Mouse (Mus musculus) spleen, adult 10 weeks (tissue): ENCODE measurements around the gene Hoxa3. TPM values are rescaled to one million over a fixed set of nuclear protein-coding genes. Genes with fewer than 3 reads are reported as not detected.

Experiments used
- polyA plus RNA-seq: library from polyadenylated mRNA; stranded (reverse); fragments of 350-450 nt; fragmentation: Illumina TruSeq; extraction: RNeasy Lipid Tissue Mini Kit (QIAGEN cat#74804); gene quantifications from one replicate; pipeline ENCODE4 v1.2.3, GENCODE M21; 2015; ENCODE audit warnings: low replicate concordance; ENCODE audit not compliant: insufficient read depth

Hoxa3 gene
- polyA plus RNA-seq = 1.4 TPM

DNA sequence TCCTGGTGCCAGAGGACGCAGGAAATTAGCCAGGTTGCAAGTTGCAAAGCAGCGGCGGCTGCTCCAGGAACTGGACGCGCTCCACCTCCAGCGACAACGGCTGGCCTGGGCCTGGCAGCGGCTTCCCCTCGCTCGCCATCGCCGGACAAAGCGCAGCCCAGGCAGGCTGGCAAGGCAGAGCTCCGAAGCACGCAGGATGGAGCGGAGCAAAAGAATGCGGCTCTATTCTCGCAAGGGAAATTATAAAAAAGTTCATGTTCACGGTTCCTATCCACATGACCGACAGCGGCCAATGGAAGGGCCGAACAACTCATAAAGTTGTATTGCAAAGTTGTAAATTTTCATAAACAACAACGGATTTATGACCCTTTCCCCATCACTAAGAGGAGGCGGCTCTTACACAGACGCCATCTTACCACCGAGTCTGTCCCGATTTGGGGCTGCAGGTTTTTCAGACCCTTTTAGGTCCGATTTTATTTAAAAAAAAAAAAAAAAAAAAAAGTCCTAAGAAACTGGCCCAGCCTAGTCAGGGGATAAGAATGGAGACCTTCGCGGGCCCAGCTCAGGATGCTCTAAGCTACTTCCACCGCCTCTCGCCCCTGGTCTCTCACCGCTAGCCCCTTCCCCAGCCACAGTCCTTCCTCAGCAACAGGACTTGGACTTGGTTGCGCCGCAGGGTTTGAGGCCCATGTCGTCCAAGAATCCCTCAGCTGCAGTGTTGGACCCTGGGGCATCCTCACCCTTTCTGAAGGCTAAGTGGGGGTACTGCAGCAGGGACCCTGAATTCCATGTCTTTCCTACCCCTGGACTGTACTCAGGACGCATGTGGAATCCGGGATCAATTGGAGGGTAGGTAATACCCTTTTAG, at the start of gene Hoxa3, which contains the start of gene Gm28308:
Gene Hoxa3, minus strand, starts transcription at position 218 of the 868 bp plus-strand sequence.
Gene Gm28308, minus strand, starts transcription at position 221 of the 868 bp plus-strand sequence.

DNA sequence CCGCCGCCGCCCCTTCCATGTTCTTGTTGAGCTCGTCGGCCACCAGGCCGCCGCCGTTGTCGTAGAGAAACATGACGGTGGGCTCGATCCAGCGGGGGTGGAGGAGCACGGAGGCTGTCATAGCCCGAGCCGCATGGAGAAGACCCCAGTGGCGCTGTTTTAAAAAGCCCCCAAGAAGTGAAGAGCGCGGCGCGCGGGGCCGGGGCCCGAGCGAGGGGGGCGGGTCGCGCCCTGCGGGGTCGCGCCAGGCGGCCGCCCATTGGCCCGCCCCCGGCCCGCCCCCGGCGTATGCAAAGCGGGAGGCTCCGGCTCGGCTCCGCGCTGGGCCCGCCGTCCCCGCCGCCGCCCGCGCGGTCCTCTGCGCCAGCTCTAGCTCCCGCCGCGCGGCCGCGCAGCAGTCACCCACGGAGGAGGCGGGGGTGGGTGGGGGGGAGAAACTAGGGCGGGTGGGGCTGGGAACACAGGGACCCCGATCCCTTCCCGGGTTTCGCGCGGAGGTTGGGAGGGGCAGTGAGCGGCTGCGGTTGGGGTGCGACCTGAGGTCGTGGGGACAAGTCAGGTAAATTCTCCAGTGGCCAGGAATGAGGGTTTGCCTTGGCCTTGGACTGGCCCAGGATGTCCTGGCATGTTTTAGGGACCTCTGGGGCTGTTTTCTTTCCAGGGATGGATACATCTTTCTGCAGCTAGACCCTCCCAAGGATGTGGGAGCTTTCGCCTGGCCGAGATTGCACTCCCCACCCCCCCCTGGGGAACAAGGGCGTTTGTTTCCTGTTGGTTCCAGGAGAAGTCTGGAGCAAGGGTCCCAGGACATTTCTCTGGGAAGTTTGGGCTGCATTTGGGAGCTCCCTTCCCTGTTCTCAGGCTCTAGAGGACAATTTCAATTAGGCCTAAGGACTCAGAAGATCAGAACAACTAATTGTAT, 47.8 kb upstream of the Hoxa3 start, which contains the start of gene Hoxa13:
Gene Hoxa13, minus strand, starts transcription at position 227 of the 922 bp plus-strand sequence.

DNA sequence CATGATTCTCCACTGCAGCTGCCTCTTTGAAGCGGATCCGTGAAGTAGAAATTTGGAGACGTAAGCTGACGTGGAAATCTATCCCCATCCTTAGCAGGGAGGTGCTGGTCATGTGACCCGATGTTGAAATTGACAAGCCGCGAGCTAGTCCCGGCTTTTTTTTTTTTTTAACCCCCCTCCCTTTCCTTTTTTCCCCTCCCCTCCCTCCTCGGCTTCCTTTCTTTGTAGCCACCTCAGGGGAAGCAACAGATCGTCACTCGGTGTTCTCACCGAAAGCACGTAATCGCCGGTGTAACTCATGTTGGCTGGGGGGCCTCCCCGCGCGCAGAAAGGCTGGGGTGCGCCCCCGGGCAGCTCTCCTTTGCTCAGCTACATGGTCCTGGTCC, 32.6 kb upstream of the Hoxa3 start, which contains the start of gene Hoxa11:
Gene Hoxa11, minus strand, starts transcription at position 54 of the 386 bp plus-strand sequence.

DNA sequence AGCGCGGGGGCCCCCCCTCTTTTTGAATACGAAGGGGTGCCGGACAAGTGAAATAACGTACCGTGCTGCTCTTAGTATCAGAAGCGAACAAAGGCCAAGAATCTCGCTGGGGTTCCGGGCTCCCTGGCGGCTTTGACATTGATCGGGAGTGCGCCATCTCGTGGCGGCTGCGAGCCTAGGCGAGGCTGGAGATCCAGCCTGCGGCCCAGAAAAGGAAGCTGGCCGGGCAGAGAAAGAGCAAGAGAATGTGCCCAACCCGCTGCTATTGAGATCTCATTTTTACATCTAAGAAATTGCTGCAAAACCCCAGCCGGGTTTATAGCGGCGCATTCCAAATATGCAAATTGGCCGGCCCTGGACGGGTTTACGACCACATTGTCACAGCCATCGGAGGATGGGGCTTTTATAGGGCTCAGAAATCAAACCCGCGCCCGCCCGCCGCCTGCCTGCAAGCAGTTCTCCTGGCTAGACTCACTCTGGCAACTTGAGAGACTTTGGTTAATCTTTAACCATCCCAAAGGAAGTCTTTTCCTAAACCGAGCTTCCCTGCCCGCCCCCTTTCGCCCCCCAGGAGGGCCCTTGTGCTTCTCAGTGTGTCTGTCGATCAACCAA, 27.4 kb upstream of the Hoxa3 start, which contains the start of gene Hoxa10:
Gene Hoxa10, minus strand, starts transcription at position 466 of the 612 bp plus-strand sequence.

DNA sequence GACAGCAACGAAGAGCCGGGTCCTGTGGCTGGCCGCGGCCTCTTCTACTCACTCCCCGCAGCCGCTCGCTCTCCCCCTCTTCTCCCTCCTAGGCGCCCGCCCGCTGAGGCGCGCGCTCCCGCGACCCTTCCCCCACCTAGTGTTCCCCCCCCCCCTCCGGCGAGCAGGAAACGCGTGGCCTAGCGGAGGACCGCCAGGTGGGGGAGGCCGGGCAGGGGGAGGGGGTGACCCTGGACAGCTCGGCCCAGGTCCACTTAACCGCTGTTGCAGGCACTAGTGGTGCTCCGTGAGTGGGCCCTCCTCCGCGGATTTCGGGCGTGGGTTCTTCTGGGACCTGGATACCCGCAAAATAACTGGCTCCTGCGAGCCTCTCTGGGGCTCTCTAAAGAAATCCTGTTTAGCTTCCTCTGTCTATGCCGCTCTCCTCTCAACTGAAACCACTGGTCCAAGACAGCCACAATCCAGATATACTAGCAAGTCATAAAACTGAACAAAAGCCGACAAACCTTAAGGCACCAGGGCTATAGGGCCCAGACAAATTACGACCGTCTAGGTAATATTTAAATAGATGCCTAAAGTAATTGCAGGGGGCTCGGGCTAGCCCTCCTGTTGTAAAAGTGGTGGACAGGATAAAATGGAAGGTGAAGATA, 17.5 kb upstream of the Hoxa3 start, which contains the start of gene Hoxa9:
Gene Hoxa9, minus strand, starts transcription at position 574 of the 650 bp plus-strand sequence.

DNA sequence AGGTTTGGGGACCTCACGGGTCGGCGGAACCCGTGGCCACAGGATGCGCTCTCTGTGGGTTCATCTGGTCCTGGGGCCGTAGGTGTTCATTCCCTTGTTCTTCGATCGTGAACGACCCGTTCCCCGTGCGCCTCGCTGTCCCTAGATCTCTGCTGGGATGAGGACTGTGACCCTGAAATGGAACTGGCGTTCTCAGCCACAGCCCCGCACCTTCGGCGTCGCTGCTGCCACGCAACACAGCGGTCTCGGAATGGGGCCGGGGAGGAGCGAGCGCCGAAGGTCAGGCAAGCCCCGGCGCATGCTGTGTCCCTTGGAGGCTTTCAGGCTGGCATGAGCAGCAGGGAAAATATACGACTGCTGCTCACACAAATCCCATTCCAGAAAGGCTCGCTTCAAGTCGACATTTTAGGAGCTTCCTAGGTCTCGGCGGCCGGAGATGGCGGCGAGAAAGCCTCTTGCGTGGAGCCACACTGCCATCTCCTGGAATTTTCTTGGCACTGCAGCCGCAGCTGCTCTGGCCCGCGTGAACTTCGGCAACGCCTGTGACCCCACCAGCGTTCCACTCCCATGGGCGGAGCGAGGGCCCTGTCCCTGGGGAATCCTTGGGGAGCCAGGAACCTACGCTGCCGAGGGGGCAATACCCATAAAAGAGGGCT, 8.3 kb upstream of the Hoxa3 start, which contains the start of gene Hoxa7:
Gene Hoxa7, minus strand, starts transcription at position 518 of the 656 bp plus-strand sequence.

DNA sequence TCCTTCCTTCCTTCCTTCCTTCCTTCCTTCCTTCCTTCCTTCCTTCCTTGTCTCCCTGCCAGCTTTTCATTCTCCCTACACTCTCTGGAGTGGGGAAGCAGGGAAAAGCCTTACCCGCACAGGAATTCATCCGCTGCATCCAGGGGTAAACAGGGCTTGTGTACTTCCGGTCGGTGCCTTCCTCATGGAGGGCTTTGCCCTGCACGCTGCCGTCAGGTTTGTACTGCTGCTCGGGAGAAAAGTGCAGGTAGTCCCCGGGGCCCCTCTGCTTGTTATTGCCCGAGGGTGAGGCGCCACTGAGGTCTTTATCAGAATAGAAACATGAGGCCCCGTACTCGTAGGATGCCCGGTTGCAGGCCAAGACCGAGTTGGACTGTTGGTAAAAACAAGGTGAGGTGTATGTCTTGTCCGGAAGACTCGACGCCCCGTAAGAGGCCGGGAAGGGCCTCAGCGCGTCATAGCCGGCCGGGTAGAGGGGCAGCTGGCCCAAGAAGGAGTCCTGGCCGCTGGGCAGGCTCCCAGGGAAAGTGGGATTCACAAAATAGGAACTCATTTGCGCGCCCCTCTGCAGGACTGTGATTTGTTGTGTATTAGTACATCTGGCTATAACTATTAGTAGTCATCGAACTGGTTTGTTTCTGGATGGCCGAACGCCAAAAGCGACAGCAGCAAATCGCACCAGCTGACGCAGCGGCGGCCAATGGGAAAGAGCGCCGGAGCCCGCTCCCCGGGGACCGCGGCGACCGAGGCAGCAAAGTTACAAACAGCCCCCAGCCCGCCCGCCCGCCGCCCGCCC, 4.9 kb downstream of the Hoxa3 start, which contains the start of gene Hoxa6:
Gene Hoxa6, minus strand, starts transcription at position 651 of the 796 bp plus-strand sequence.

DNA sequence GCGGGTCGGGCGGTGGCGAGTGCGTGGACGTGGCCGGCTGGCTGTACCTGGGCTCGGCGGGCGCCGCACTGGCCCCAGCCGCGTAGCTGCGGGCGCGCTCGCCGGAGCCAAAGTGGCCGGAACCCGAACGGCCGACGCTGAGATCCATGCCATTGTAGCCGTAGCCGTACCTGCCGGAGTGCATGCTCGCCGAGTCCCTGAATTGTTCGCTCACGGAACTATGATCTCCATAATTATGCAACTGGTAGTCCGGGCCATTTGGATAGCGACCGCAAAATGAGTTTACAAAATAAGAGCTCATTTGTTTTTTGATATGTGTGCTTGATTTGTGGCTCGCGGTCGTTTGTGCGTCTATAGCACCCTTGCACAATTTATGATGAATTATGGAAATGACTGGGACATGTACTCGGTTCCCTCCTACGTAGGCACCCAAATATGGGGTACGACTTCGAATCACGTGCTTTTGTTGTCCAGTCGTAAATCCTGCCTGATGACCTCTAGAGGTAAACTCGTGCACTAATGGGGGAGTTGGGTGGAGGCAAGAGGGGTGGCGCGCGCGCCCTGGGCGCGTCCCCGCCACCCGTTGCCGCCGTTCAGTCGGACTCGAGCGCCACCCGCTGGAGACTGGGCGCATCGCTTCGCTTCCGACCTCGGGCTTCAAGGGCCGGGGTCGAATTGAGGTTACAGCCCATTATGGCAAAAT, 8.9 kb downstream of the Hoxa3 start, which contains the start of gene Hoxa5:
Gene Hoxa5, minus strand, starts transcription at position 538 of the 703 bp plus-strand sequence.

DNA sequence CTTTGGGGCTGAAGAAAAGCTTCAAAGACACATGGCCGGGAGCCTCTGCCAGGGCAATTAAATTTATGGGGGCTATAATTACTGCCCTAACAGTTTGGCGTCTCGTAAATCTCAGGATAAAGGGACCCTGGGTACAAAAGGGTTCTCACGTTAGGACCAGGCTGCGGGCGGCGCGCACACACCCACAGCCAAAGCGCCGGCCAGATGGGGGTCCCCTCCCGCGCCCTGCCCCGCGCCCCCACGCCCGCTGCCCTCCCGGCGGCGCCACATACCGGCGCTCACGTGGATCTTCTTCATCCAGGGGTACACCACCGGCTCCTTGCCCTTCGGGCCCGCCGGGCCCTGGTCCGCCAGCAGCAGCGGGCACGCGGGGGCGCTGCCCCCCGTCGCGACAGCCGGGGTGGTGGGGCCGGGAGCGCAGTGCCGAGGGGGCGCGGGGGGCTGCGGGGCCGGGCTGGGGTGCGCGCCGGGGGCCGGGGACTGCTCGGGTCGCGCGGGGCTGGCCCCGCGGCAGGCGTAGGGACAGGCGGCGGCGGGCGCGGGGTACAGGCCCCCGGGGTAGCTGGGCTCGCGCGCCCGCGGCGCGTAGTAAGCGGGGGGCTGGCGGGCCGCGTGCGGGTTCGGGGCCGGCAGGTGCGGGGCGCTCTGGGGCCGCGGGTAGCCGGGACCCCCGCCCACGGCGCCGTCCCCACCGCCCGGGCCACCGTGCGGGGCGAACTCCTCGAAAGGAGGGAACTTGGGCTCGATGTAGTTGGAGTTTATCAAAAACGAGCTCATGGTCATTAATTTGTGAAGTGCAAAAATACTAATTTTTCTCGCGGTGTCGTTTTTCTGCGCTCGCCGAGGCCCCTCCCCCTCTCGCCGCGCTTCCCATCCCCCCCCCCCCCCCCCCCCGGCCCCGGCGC, 22.0 kb downstream of the Hoxa3 start, which contains the start of gene Hoxa4:
Gene Hoxa4, minus strand, starts transcription at position 848 of the 905 bp plus-strand sequence.

DNA sequence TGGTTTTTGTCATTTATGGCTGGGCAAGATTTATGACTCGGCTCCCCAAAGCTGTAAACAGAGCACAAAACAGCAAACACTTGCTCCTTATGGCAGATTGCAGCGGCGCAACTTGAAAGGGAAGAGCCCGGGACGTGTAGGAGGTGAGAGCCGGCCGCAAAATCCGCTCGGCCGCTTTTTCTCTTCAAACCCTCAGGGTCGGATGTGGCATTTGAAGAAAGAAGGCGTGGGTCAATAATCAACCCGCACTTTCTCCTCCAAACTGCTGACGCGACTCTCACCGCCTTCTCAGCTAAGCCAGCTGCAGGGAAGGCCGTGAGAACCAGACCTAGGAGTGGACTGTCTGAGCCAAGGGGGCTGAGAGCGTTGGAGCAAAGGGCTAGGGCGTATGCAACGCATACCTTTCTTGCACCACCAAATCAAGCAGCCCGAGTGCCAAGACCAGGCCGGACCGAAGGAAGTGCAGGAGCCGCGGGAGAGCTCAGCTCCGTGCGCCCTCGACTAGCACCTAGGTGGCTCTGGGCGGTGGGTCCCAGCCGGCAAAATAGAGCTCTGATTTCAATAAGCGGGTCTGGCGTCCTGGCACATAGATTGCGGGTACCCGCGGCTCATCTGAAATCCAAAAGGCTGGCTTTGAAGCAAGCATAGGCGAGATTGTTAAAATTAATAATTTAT, 35.9 kb downstream of the Hoxa3 start, which contains the start of gene 5730596B20Rik:
Gene 5730596B20Rik, plus strand, starts transcription at position 438 of the 675 bp plus-strand sequence.

DNA sequence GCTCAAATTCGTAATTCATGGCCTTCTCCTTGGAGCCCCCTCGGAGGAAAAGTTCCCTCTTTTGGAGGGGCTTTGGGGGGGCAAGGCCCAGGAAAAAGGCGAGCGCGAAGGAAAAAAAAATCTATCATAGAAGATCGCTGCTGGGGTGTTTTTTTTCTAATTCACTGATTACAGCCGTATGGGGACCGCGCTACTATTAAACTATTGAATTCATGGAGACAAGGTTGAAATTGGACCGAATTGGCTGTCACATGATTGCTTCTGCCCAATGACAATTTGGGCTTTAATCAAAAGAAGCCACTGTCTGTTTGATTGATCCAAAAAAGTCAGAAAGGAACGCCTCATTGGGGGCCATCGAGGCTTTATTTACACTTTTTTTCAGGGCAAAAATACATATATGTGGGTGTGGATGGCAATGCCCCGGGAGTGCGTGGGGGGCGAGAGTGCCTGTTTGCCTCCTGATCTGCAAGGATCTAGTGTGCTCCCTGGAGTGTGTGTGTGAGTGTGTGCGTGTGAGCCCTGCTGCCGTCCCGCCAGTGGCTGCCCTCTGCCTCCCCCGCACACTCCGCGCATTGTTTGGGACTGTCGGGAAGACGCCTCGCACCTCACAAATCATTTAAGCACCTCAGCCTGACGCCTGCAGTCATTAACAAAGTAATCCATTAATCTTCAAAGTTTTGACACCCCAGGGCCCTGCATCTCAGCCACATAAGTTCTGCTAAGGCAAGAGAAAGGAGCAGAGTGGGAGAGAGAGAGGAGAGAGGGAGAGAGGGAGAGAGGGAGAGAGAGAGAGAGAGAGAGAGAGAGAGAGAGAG, 48.3 kb downstream of the Hoxa3 start, which contains the start of gene Hoxa2:
Gene Hoxa2, minus strand, starts transcription at position 206 of the 815 bp plus-strand sequence.

DNA sequence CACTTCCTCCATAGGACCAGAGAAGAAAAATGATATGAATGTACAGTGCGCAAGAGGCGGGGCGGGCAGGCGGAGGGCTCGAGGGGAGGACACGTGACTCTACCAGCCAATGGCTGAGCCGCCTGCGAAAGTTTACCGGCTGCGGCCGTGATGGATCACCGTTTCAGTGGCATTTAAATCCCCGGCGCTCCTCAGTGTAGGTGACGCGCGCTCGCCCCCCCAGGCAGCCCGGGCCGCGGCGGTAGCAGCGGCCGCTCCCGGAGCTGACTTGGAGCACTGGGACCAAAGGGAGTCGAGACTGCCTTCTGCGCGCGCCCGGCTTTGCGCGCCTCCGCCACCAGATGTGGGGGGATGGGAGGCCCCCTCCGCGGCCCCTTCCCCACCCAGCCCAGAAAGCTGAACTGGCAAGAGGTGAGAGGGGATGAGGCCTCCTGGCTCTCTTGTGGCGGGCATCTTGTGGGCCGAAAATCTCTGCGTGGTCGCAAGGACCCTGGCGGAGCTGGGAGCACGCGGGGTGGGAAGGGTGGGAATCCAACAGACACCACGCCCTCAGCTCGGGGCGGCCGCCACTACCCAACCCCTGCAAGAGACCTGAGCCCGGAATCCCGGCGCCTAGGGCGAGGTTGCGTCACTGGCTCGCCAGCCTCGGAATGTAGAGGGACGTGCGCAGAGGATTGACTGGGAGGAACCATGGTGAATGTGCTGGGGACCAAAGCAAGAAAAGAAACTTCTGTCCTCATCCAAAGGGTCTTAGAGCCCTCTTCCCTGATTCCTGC, 54.7 kb downstream of the Hoxa3 start, which contains the start of gene Hoxa1:
Gene Hoxa1, minus strand, starts transcription at position 42 of the 776 bp plus-strand sequence.

